Mouse (Mus musculus): Measurements from ENCODE around the gene Smarcc2. TPM values are rescaled to one million over a fixed set of nuclear protein-coding genes. Genes with fewer than 3 reads are reported as not detected.

The Smarcc2 gene
- polyA plus RNA-seq, 1 experiment from 2014 or later = 40.5 TPM

DNA sequence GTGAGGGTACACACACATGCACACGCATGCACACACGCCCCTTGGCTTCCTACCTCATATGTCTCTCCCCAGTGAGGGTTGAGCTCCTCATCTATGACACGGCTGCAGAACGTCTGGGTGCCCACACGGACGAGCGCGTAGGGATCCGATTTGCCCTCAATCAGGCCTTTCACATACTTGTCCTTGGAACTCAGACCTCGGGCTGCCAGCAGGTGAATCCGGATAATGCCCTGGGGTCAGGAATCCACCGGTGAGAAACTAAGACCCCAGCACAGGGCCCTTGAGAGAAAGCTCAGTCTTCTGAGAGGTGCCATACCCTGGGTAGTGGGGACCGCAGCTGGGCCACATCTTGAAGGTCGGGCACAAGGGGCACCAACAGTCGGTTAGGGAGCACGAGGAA, 61.5 kb downstream of the Smarcc2 start:
- no peak overlapping the region for H3K4me2 ChIP-seq (ENCODE audit: low read length)
- 88% methylated on average over 16 of the region's 16 CpGs for WGBS

DNA sequence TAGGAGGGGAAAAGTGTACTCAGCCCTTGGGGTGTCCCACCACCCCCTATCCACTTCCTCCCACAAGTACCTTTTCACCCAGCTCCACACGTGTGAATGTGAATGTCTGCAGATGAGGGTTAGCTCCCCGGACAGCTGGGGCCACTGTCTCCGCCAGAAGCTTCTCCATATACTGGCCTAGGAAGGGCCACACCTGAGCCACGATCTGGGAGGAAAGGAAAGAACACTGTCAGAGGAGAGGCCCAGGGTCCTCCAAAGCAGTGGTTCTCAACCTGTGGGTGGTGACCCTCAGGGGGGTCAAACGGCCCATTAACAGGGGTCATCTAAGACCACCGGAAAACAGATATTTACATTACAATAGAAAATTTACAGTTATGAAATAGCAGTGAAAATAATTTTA, 63.3 kb downstream of the Smarcc2 start:
- ATAC-seq (replicated peaks; ENCODE audit: low FRiP score, low read depth) (no peak), DNase-seq (ENCODE audit: low spot score) (no peak)
- Histone ChIP-seq H3K36me3 (ENCODE audit: insufficient read depth, low read length) (peaks cover 19% of the 10 kb centered on the region), H3K9ac (ENCODE audit: low read depth, low read length) (no peak overlapping the region), H3K27me3 (ENCODE audit: insufficient read depth, low read length) (no peaks in the 10 kb centered on the region), H3K4me1 (replicated peaks; ENCODE audit: insufficient read depth, low read length) (0 out of 2 replicates have a peak, but pooled peaks cover 8% of the 10 kb centered on the region), H3K4me2 (ENCODE audit: low read length) (no peak overlapping the region), H3K4me3 (replicated peaks; ENCODE audit: low read depth, low read length) (no peak overlapping the region), H3K9me3 (replicated peaks; ENCODE audit: low read length) (no peaks in the 10 kb centered on the region), H3K27ac (no peak overlapping the region)
- no peak for TF ChIP-seq CTCF (IDR thresholded peaks at IDR 0.05; ENCODE audit: low read depth)
- WGBS = 71% methylated on average over 6 of the region's 6 CpGs

More for the DNA sequence above, 61.5 kb downstream of the Smarcc2 start:
- no peak overlapping the region for H3K4me3 ChIP-seq (replicated peaks; ENCODE audit: low read depth, low read length)
- H3K27ac ChIP-seq = no peak overlapping the region
- no peak for DNase-seq (ENCODE audit: low spot score)
- ATAC-seq (replicated peaks; ENCODE audit: low FRiP score, low read depth) = no peak
- H3K4me1 ChIP-seq (replicated peaks; ENCODE audit: insufficient read depth, low read length) = 0 out of 2 replicates have a peak, but pooled peaks cover 8% of the 10 kb centered on the region
- no peaks in the 10 kb centered on the region for H3K27me3 ChIP-seq (ENCODE audit: insufficient read depth, low read length)
- H3K36me3 ChIP-seq (ENCODE audit: insufficient read depth, low read length) = peaks cover 22% of the 10 kb centered on the region
- no peak for TF ChIP-seq CTCF (IDR thresholded peaks at IDR 0.05; ENCODE audit: low read depth)
- no peaks in the 10 kb centered on the region for H3K9me3 ChIP-seq (replicated peaks; ENCODE audit: low read length)
- H3K9ac ChIP-seq (ENCODE audit: low read depth, low read length) = no peak overlapping the region

DNA sequence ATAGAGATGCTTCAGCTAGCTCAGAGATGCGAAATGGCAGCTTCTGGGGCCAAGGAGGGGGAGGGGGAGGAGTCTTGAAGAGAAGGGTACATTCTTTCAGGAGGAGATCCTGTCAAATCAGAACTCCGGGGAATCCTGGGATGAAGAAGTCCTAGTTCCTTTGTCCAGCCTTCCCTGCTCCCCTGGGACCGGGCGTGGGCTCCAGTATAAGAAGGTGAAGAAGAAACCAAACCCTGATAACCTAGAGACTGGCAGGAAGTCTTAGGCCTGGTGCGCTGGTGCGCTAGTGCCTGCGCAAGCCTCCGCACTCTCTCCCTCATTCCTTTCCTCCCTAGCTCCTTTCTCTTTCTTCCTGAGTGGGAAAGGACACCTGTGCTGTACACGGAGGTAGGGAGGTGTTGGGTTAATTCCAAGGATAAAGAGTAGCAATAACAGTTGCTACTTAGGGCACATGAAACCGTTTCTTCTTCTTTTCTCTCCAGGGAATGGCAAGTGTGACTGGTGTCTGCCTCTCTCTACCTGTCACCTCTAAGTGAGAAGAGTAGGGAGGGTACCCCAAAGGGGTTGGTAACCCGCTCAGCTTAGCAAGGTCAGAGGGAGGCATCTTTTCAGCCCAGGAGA, 65.2 kb downstream of the Smarcc2 start:
- H3K4me2 ChIP-seq (ENCODE audit: low read length) = peak overlapping the region; percentile 78
- 0 out of 2 replicates have a peak, but pooled peaks cover 8% of the 10 kb centered on the region for H3K4me1 ChIP-seq (replicated peaks; ENCODE audit: insufficient read depth, low read length)
- H3K4me3 ChIP-seq (replicated peaks; ENCODE audit: low read depth, low read length) = peak overlapping the region; percentile 63
- H3K9me3 ChIP-seq (replicated peaks; ENCODE audit: low read length) = no peaks in the 10 kb centered on the region
- H3K36me3 ChIP-seq (ENCODE audit: insufficient read depth, low read length) = peaks cover 19% of the 10 kb centered on the region
- 36% methylated on average over 11 of the region's 11 CpGs for WGBS
- no peak for DNase-seq (ENCODE audit: low spot score)
- ATAC-seq (replicated peaks; ENCODE audit: low FRiP score, low read depth) = no peak
- H3K27me3 ChIP-seq (ENCODE audit: insufficient read depth, low read length) = no peaks in the 10 kb centered on the region
- H3K9ac ChIP-seq (ENCODE audit: low read depth, low read length) = peak overlapping the region; percentile 59
- H3K27ac ChIP-seq = no peak overlapping the region
- no peak for TF ChIP-seq CTCF (IDR thresholded peaks at IDR 0.05; ENCODE audit: low read depth)

DNA sequence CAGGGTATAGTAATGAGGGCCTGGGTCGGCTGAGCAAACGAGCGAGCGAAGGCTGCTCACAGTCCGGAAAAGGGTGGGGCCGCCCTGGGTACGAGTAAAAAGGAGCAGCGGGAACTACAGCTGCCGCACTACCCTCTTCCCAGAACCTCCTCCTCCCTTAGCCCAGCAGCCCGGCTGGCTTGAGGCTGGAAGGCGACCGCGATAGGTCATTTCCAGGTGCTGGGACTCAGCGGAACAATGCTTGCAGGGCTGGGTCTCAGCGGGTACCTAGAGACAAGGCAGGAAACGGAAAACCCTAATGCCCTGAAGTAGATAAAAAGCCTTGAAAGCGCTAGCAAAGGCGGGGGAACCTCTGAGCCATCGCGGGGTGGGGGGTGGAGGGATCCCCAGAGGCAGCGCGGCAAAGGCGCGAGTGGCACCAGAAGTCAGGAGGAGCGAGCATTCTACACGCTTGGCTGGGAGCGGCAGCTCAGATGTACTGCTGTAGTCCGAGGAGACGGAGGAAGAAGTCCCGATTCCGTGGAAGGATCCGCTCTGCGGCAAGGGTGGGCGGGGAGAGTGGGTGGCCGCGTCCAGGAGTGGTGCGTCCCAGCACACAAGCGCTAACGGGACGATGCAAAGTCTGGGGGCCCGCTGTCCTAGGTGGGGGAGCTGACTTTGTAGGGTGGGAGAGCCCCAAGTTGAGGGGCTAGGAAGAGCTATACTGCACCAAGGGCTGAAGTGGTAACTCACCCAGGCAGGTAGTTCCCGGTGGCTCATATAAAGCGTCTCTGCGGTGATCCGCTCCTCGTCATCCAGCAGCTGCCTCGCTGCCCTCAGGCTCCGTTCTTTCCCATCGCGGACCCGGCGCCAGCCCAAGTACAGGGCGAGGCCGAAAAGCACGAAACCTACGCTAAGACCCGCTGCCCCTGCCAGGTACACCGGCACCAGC, 65.9 kb downstream of the Smarcc2 start:
- Histone ChIP-seq H3K27me3 (ENCODE audit: insufficient read depth, low read length) (no peaks in the 10 kb centered on the region), H3K4me3 (replicated peaks; ENCODE audit: low read depth, low read length) (peak overlapping the region; percentile 63), H3K4me1 (replicated peaks; ENCODE audit: insufficient read depth, low read length) (0 out of 2 replicates have a peak, but pooled peaks cover 8% of the 10 kb centered on the region), H3K36me3 (ENCODE audit: insufficient read depth, low read length) (peaks cover 13% of the 10 kb centered on the region), H3K9me3 (replicated peaks; ENCODE audit: low read length) (no peaks in the 10 kb centered on the region), H3K4me2 (ENCODE audit: low read length) (peak overlapping the region; percentile 78), H3K9ac (ENCODE audit: low read depth, low read length) (peak overlapping the region; percentile 59), H3K27ac (peak overlapping the region; percentile 63)
- DNase-seq (ENCODE audit: low spot score) (peak; percentile 82), ATAC-seq (replicated peaks; ENCODE audit: low FRiP score, low read depth) (peak; percentile 34; the same call in 1 of the 2 replicates)
- WGBS = 1% methylated on average over 58 of the region's 58 CpGs
- TF ChIP-seq CTCF (IDR thresholded peaks at IDR 0.05; ENCODE audit: low read depth) = no peak

DNA sequence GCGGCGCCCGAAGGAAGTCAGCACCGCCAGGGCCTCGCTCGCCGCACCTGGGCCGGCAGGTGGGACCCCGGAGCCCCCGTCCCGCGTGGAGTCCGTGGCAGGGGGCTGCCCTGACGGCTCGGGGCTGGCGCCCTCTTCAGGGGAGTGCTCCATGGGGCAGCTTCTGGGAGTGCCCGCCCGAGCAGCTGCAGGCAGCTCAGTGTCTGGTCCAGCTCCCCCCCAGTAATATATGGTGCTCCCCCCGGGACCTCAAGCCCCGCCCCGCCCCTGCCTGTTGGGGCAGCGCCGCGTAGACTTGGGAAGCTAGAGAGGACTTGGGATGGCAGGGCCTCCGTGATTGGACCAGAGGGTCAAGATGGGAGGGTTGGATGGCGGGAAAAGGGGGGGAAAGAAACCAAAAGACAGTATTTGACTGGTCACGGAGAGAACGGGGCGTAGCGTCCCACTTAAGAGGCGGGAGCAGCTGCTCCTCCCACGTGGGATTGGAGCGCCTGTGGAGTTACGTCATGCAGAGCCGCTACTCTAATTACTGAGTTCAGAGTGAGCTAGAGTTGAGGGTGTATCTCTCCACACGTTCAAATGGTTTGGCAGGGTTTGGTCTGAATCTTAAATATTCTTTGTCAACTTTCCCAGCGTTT, 66.7 kb downstream of the Smarcc2 start, which contains the start of gene Esyt1:
Esyt1 (minus strand) TSS at position 201 of the 638 bp plus-strand sequence.
- Histone ChIP-seq H3K4me1 (replicated peaks; ENCODE audit: insufficient read depth, low read length) (0 out of 2 replicates have a peak, but pooled peaks cover 8% of the 10 kb centered on the region), H3K9ac (ENCODE audit: low read depth, low read length) (peak within 1 kb of the TSS; percentile 59), H3K4me2 (ENCODE audit: low read length) (peak within 1 kb of the TSS; percentile 78), H3K36me3 (ENCODE audit: insufficient read depth, low read length) (peaks cover 5% of the 10 kb centered on the region), H3K27me3 (ENCODE audit: insufficient read depth, low read length) (no peaks in the 10 kb centered on the region), H3K9me3 (replicated peaks; ENCODE audit: low read length) (no peaks in the 10 kb centered on the region), H3K4me3 (replicated peaks; ENCODE audit: low read depth, low read length) (peak within 1 kb of the TSS; percentile 63), H3K27ac (peak within 1 kb of the TSS; percentile 63)
- TF ChIP-seq CTCF (IDR thresholded peaks at IDR 0.05; ENCODE audit: low read depth) = peak; percentile 57
- DNase-seq (ENCODE audit: low spot score) = peak; percentile 99
- peak; percentile 96 for ATAC-seq (replicated peaks; ENCODE audit: low FRiP score, low read depth)
- under 1% methylated on average over 37 of the region's 37 CpGs for WGBS
